Mouse (Mus musculus): Measurements from ENCODE around the gene Bckdk.

Gene Bckdk

DNA sequence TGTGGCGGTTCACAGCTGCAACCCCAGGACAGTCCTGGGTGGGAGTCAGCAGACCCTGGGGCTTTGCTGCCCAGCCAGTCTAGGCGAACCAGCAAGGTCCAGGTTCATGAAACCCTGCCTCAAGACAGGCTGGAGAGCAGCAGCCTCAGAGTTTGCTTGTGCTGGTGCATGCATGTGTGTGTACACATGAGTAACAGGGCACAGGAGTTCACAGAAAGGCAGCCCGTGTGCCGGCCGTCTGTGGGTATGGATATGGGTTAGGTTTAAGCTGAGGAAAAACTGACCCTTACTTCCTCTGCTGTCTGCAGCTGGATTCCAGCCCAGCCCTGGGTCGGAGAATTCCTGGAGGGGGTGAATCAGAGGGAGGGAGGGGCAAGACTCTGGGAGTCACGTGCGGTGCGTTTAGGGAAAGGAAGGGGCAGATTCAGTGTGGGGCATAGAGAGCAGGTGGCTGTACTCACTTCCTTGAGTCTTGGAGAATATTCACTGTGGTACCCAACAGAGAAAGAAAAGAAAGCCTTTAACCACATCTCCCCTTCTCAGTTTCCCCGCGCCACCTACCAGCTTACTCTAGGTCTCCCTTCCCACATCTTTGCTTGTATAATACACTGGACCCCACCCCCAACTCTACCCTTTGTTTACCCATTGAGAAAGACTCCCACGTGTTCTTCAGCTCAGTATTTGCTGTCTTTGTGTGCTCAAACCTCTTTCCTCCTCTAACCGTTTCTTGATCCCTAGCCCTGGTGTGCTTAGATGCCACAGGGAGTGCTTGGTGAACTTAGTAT is 27.7 kb downstream of the Bckdk start:
- peak; percentile 31 for DNase-seq (ENCODE audit: low spot score)

DNA sequence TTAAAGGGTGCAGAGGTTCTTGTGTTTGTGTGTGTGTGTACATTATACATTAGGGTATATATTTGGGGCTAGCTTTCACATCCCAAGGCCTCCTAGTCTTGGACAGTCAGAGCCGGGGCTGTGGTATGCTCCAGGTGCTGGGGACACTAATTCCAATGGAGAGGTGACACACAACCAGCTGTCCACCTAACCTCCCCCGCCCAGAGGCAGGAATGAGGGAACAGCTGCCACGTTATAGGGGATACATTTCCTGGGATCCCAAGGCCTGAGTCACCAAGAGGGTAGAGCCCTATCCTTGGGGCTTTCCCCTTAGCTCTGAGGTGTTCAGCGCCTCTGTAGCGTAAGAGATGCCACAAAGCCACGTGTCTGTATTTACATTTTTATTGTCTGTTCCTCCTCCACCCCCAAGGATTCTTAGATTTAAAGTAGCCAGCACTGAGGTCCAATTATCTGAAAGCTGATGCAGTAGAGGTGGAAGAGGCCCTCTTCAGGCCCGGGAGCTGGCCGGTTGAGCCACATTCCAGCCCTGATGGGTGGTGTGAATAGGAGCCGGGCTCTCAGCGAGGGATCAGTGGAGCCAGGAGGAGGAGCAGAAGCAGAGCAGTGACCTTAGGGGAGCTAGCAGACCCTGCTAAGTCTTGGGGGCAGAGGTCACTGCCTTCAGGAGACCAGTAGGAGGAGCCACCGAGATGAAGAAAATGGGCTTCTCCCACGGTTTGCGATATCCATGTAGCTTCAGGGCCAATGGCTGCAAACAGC is 28.6 kb downstream of the Bckdk start:
- DNase-seq (ENCODE audit: low spot score), result no peak

DNA sequence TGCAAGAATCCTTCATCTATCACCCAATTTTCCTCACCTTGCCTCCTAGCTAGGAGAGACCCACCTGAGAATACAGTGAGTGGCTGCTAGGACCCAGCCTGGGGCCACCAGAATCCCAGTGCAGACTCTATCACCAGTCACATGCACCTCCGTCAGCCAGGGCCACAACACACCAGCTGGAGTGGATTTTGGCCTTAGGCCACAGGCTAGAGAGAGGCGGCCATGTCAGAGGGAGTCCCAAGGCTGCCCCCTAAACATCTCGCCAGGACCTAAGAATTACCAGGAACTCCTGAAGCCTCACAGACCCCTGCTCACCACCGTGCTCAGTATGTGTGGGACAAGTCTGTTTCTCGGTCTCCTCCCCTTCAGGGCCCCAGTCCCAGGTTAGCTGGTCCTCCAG is 30.2 kb downstream of the Bckdk start:
- DNase-seq (ENCODE audit: low spot score), result no peak

DNA sequence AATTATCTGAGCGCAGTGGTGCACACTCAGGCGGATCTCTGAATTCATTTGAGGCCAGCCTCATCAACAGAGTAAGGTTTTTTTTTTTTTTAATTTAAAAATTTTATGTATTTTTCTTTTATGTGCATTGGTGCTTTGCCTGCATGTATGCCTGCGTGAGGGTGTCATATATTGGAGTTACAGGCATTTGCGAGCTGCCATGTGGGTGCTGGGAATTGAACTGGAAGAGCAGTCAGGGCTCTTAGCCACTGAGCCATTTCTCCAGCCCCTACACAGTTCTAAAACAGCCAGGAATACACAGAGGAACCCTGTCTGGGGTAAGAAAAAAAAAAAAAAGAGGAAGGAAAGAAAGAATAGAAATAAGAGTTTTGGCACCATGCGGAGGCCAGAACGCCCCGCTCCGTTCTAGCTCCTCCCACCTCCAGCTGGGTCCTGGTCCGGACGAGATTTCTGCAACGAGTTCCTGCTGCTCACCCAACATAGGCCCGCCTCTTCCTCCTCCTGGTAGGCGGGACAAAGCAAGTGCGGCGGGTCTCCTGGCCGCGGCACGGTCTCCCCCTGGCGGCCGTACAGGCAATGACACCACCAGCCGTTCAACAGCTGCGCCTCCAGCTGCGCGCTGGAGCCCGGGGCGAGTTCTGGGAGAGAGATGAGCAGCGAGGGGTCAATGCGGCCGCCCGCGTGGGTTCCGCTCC is 31.3 kb downstream of the Bckdk start:
- DNase-seq (ENCODE audit: low spot score), result peak; percentile 92

DNA sequence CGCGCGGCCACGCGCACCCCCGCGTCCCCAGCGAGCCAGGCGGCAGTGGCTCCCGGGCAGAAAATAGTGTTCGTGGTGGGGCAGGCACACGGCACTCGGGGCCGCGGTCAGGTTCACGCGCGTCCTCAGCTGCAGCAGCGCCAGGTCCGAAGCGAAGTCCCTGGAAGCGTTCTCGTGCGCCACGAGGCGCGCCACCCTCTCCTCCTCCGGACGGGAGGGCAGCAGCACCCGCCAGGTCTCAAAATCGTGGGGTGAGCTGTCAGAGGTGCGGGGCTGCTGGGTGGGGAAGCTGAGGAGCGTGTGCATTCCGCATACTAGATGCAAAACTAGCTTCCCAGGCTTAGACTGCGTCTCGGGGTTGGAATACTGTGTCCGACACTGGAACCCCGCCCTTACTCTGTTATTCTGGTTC is 31.9 kb downstream of the Bckdk start:
- DNase-seq (ENCODE audit: low spot score), result no peak

DNA sequence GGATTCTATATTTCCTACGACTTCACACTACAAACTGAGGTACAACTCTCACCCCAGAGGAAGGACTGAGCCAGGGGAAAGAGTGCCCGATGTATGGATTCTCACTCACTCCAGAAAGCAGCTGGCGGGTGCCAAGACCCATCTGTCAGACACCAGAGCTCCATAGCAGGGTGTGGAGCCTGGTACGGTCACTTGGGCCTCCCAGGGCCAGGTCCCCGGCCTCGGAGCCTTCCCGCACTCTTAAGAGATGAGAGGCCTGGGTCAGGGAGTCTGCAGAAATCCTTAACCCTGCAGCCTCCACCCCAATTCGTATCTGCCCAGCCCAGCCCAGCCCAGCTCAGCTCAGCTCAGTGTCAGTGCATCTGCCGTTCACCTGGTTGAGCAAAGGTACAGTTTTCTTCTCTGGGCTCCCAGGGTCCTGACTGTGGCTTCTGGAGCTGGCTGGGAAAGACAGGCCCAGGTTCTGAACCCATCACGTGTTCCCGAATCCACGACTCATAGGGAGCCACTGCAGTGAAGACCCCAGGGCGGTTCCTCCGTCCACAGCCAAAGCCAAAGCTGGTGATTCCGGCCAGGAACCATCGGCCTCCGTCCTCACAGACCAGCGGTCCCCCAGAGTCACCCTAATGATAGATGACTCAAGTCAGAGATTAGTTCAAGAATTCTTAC is 32.5 kb downstream of the Bckdk start:
- DNase-seq (ENCODE audit: low spot score), result no peak

DNA sequence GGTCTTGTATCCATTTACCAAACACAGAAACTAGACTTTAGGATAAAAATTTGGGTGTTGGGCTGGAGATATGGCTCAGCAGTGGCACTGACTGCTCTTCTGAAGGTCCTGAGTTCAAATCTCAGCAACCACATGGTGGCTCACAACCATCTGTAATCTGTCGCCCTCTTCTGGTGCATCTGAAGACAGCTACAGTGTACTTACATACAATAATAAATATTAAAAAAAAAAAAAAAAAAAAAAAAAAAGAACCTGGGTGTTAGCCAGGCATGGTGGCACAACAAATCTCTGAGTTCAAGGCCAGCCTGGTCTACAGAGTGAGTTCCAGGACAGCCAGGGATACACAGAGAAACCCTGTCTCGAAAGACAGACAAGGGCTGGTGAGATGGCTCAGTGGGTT is 38.2 kb downstream of the Bckdk start:
- peak; percentile 42 for DNase-seq (ENCODE audit: low spot score)

DNA sequence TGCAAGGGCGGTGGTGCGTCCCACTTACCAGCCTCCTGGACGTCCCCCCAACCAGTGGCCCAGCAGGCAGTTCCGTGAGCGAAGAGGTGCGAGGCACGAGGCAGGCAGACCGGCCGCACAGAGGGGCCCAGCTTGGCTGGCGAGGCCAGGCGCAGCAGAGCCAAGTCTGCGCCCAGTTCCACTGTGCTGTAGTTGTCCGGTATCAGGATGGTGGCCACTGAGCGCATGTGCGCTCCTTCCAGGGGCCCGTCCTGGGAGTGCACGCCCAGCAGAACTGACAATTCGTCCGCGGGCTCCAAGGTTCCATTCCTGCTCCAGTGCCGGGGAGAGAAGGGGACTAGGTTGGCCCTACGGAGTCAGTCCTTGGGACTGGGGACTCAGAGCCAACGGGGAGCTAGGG is 40.7 kb downstream of the Bckdk start:
- no peak for DNase-seq (ENCODE audit: low spot score)

DNA sequence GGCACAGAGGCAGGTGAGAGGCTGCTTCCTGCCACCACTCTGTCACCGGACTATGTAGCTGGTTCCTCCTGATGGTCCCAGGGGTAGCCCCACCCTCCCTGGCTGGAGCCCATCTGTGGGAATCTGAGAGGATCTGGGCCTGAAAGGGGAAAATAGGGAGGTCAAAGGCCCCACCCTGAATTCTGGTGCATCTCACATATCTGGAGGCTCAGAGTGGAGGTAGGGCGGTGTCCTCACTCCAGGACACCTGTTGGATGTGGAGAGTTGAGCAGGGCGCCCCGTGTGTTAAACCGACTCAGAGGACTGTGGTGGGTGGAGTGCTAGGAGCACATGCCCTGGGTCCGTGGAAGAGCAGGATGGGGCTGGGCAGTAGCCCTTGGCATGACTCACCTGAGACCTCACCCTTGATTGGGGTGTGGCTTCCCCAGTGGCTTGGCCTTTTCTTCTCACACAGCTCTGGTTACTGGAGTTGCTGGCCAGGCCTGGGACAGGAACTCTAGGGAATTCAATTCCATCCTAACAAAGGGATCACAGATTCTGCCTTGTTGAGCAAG is 42.7 kb downstream of the Bckdk start, which contains the start of gene Prss36:
Gene Prss36, minus strand, starts transcription at position 256 of the 554 bp plus-strand sequence.
- no peak for DNase-seq (ENCODE audit: low spot score)

DNA sequence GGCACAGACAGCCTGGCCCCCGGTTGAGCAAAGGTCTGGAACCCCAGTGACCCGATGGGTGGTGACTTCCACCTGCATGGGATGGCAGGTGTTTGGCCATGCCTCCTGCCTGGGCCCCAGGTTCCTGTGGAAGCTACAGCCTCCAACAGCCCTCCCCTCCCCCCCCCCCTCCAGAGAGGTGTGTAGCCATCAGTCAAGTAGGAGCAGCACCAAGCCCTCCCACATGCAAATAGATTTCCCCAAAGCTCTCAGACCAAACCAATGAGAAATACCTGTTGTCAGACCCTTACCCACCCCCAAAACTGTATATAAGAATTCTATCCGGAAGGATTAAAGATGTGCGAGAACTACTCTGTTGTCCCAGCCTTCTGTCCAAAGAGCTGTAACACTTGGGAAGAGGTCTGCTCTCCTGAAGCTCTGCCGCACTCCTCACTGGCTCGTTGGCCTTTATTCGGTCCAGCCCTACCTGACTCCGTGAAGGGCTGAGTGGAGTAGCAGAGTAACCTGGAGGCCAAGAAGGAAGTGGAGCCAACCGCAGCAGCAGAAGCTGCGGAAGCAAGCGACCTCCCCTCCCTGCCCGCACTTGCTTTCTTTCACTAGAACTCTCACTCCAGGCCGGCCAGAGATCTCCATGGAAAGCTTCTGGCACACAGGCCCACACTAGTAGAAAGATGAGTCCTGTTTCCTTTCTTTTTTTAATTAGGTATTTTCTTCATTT is 49.1 kb downstream of the Bckdk start:
- DNase-seq (ENCODE audit: low spot score), result no peak

DNA sequence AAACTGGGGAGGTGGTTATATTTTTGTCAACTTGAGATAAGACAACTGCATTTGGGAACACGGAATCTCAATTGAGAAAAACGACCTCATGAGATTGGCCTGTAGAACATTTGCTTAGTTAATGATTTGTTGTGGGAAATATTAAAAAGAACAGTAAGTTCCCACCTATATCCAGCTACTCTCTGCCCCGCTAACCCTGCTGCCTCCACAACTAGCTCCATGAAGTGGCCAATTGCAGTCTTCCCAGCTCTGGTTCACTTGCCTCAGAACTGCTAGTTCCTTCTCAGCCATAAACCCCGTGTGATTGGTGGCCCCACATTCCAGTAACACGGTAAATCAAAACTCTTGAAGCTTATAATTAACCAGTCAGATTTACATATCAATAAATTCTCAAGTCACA is 55.5 kb downstream of the Bckdk start:
- DNase-seq (ENCODE audit: low spot score), result no peak
